Mouse (Mus musculus) liver, embryonic 14.5 days (tissue): Measurements from ENCODE around the gene Tmed4. TPM values are rescaled to one million over a fixed set of nuclear protein-coding genes. Genes with fewer than 3 reads are reported as not detected.

Source experiments
- ATAC-seq: fragments of 200-750 bp; cut with Nextera tagmentation; 2 replicates; pipeline ENCODE4 v1.8.0; 2017; ENCODE audit warnings: moderate number of reproducible peaks, mild to moderate bottlenecking, moderate library complexity; ENCODE audit not compliant: insufficient read depth
- DNase-seq, 3 experiments: peaks; one replicate each; pipeline ENCODE4 v3.0.0-alpha.2; 2012 to 2013; ENCODE audit warnings: low read depth in 3 of 3, low spot score in 3 of 3
- H3K27ac ChIP-seq: fragments of 300-500 bp; sonication (generic); 2 replicates; pipeline ENCODE4 v1.5.1; 2014; ENCODE audit warnings: moderate library complexity, mild to moderate bottlenecking, control low read depth, inconsistent platforms
- H3K27me3 ChIP-seq: fragments of 300-500 bp; sonication (generic); 2 replicates; pipeline ENCODE4 v1.6.1; 2014; ENCODE audit warnings: mild to moderate bottlenecking, low read length, moderate library complexity; ENCODE audit not compliant: control insufficient read depth, insufficient read depth
- H3K36me3 ChIP-seq: fragments of 300-500 bp; sonication (generic); replicated peaks from 2 replicates; pipeline ENCODE4 v1.6.1; 2014; ENCODE audit warnings: low read depth; ENCODE audit not compliant: control insufficient read depth, insufficient read depth
- H3K4me1 ChIP-seq, 2 experiments: fragments of 200-500 bp in 1 of 2; fragments of 300-500 bp in 1 of 2; sonication (generic) in 1 of 2; replicated peaks; 2 replicates each; pipeline ENCODE4 v1.6.1; 2012 to 2014; ENCODE audit warnings: antibody characterized with exemption in 1 of 2, inconsistent platforms in 1 of 2, low read length in 1 of 2; ENCODE audit not compliant: control insufficient read depth in 2 of 2, insufficient read depth in 2 of 2
- H3K4me2 ChIP-seq: fragments of 300-500 bp; sonication (generic); 2 replicates; pipeline ENCODE4 v1.6.1; 2014; ENCODE audit warnings: low read depth, mild to moderate bottlenecking, control low read depth, moderate library complexity
- H3K4me3 ChIP-seq, 2 experiments: fragments of 200-500 bp in 1 of 2; fragments of 300-500 bp in 1 of 2; sonication (generic) in 1 of 2; 2 replicates each; pipeline ENCODE4 v1.5.1; 2012 to 2014; ENCODE audit warnings: low read depth in 2 of 2, low read length in 2 of 2, mild to moderate bottlenecking in 2 of 2, control low read depth in 1 of 2, inconsistent platforms in 1 of 2, moderate library complexity in 1 of 2; ENCODE audit not compliant: insufficient read depth in 1 of 2
- H3K9ac ChIP-seq: fragments of 300-500 bp; sonication (generic); replicated peaks from 2 replicates; pipeline ENCODE4 v1.6.1; 2014; ENCODE audit warnings: mild to moderate bottlenecking, control low read depth, moderate library complexity
- H3K9me3 ChIP-seq: fragments of 300-500 bp; sonication (generic); 2 replicates; pipeline ENCODE4 v1.6.1; 2016; ENCODE audit warnings: low read length, mixed read lengths; ENCODE audit not compliant: control insufficient read depth
- CTCF ChIP-seq: IDR thresholded peaks from 2 replicates; pipeline ENCODE4 v1.5.1; 2016; ENCODE audit warnings: antibody characterized with exemption, low read depth, control low read depth
- EP300 ChIP-seq: IDR thresholded peaks from 2 replicates; pipeline ENCODE4 v1.6.1; 2016; ENCODE audit warnings: antibody characterized with exemption, low read depth
- WGBS: fragments of 180-500 bp; shearing (Covaris S2); extraction: QIAGEN DNeasy Blood & Tissue Kit; methylation state at CpG from one replicate; pipeline ENCODE4 v1.1.7; 2014; ENCODE audit not compliant: insufficient replicate concordance; 5-methylcytosine and 5-hydroxymethylcytosine counted together
- polyA plus RNA-seq, 2 experiments: library from polyadenylated mRNA; depleted of rRNA in 1 of 2; stranded (reverse) in 1 of 2; unstranded in 1 of 2; fragments of >200 nt; fragmentation: Nextera tagmentation in 1 of 2; extraction: Ambion mirVana in 1 of 2; gene quantifications; 2 replicates each; pipeline versions ENCODE4 v1.2.1 to v1.2.3; 2012 to 2014

The Tmed4 gene
- polyA plus RNA-seq (2012; rRNA removed): 23.9 and 28.3 TPM in 2 replicates
- polyA plus RNA-seq (2014; fragmentation: Nextera tagmentation; extraction: Ambion mirVana): 37.4 and 37.5 TPM in 2 replicates

GRCm38 (mm10) chr11:6274387-6275093, at the start of gene Tmed4:
Tmed4 (minus strand) TSS chr11:6274870.
- peak within 1 kb of the TSS; percentile 66 for H3K27ac ChIP-seq
- H3K9me3 ChIP-seq: no peaks in the 10 kb centered on the region
- peaks cover 10% of the 10 kb centered on the region for H3K36me3 ChIP-seq
- H3K4me2 ChIP-seq: peak within 1 kb of the TSS; percentile 87
- DNase-seq (peak; percentile 89 to 92 (median 90)), ATAC-seq (peak; percentile 97)
- peak within 1 kb of the TSS; percentile 92 for H3K9ac ChIP-seq
- H3K4me3 ChIP-seq: peak within 1 kb of the TSS; percentile 73 to 88
- peaks cover 4 to 8% of the 10 kb centered on the region in 2 experiments for H3K4me1 ChIP-seq
- H3K27me3 ChIP-seq: no peaks in the 10 kb centered on the region
- WGBS: under 1% methylated on average over 39 of the region's 39 CpGs
- TF ChIP-seq CTCF: peak; percentile 94
- TF ChIP-seq EP300: no peak

GRCm38 (mm10) chr11:6323348-6323747, 48.7 kb upstream of the Tmed4 start:
- no peak overlapping the region for H3K4me2 ChIP-seq
- H3K27ac ChIP-seq: no peak overlapping the region
- no peak for TF ChIP-seq EP300
- no peak for TF ChIP-seq CTCF
- no peak overlapping the region for H3K9ac ChIP-seq
- H3K36me3 ChIP-seq: peaks cover 46% of the 10 kb centered on the region
- no peak overlapping the region for H3K4me3 ChIP-seq
- 74% methylated on average over 5 of the region's 5 CpGs for WGBS
- no peaks in the 10 kb centered on the region for H3K27me3 ChIP-seq
- H3K4me1 ChIP-seq: no peaks in the 10 kb centered on the region
- no peak for DNase-seq
- no peak for ATAC-seq
- H3K9me3 ChIP-seq: no peaks in the 10 kb centered on the region

GRCm38 (mm10) chr11:6322086-6322485, 47.4 kb upstream of the Tmed4 start:
- H3K9ac ChIP-seq: no peak overlapping the region
- DNase-seq (no peak), ATAC-seq (no peak)
- no peaks in the 10 kb centered on the region for H3K4me1 ChIP-seq
- H3K4me2 ChIP-seq: no peak overlapping the region
- peaks cover 57% of the 10 kb centered on the region for H3K36me3 ChIP-seq
- no peak overlapping the region for H3K4me3 ChIP-seq
- TF ChIP-seq CTCF: no peak
- TF ChIP-seq EP300: no peak
- no peaks in the 10 kb centered on the region for H3K9me3 ChIP-seq
- WGBS: 91% methylated on average over 2 of the region's 2 CpGs
- H3K27ac ChIP-seq: no peak overlapping the region
- H3K27me3 ChIP-seq: no peaks in the 10 kb centered on the region

GRCm38 (mm10) chr11:6319374-6319773, 44.7 kb upstream of the Tmed4 start:
- 60% methylated on average over 2 of the region's 2 CpGs for WGBS
- H3K9ac ChIP-seq: no peak overlapping the region
- H3K9me3 ChIP-seq: no peaks in the 10 kb centered on the region
- no peak overlapping the region for H3K27ac ChIP-seq
- no peaks in the 10 kb centered on the region for H3K27me3 ChIP-seq
- no peak for TF ChIP-seq CTCF
- no peak for TF ChIP-seq EP300
- H3K4me2 ChIP-seq: no peak overlapping the region
- H3K4me3 ChIP-seq: no peak overlapping the region
- DNase-seq: no peak
- no peak for ATAC-seq
- no peaks in the 10 kb centered on the region for H3K4me1 ChIP-seq
- H3K36me3 ChIP-seq: peaks cover 72% of the 10 kb centered on the region

GRCm38 (mm10) chr11:6318559-6318958, 43.9 kb upstream of the Tmed4 start:
- no peak overlapping the region for H3K9ac ChIP-seq
- H3K4me1 ChIP-seq: no peaks in the 10 kb centered on the region
- no peak overlapping the region for H3K4me3 ChIP-seq
- H3K27me3 ChIP-seq: no peaks in the 10 kb centered on the region
- H3K9me3 ChIP-seq: no peaks in the 10 kb centered on the region
- 82% methylated on average over 5 of the region's 5 CpGs for WGBS
- ATAC-seq (no peak), DNase-seq (no peak)
- peaks cover 76% of the 10 kb centered on the region for H3K36me3 ChIP-seq
- H3K27ac ChIP-seq: no peak overlapping the region
- TF ChIP-seq CTCF: no peak
- no peak for TF ChIP-seq EP300
- H3K4me2 ChIP-seq: no peak overlapping the region
